Mouse (Mus musculus) gastrocnemius, adult 2 months (tissue): Measurements from ENCODE around the gene Efnb2. TPM values are rescaled to one million over a fixed set of nuclear protein-coding genes. Genes with fewer than 3 reads are reported as not detected.

Experiments used
- DNase-seq: peaks from one replicate; pipeline ENCODE4 v3.0.0; 2022
- H3K27ac ChIP-seq: fragments of 200-600 bp; 2 replicates; pipeline ENCODE4 v1.8.1; 2022; ENCODE audit warnings: mild to moderate bottlenecking
- H3K4me3 ChIP-seq: fragments of 200-600 bp; 2 replicates; pipeline ENCODE4 v1.8.1; 2022; ENCODE audit warnings: mild to moderate bottlenecking, moderate library complexity
- CTCF ChIP-seq: fragments of 200-600 bp; IDR thresholded peaks from 2 replicates; pipeline ENCODE4 v1.8.1; 2022; ENCODE audit warnings: antibody characterized with exemption, mild to moderate bottlenecking, moderate library complexity
- intact Hi-C: fragments of 180-260 bp; cut with DNase I; formaldehyde crosslinking; loops from one replicate; pipeline ENCODE4 v1.15.1; 2025
- total RNA-seq, 2 experiments: library from RNA; stranded (reverse); gene quantifications; 2 replicates each; pipeline ENCODE4 v1.2.3; 2021

Efnb2 gene
- total RNA-seq, 2 experiments from 2014 or later: 5.7 to 6.6 TPM

GRCm38 (mm10) chr8:8652388-8652787 lies 8.7 kb downstream of the Efnb2 start:
- DNase-seq: no peak
- H3K4me3 ChIP-seq: peak overlapping the region; percentile 1; the same call in 1 of the 2 replicates
- no peak overlapping the region for H3K27ac ChIP-seq
- intact Hi-C loops: no loop called here
- no peak for TF ChIP-seq CTCF

GRCm38 (mm10) chr8:8649944-8650343 lies 11.1 kb downstream of the Efnb2 start:
- intact Hi-C loops: loop anchor here (10.0 kb wide), 1 partner anchor 165 kb away; no protein-coding TSS in a partner anchor

GRCm38 (mm10) chr8:8649536-8649935 lies 11.5 kb downstream of the Efnb2 start:
- H3K4me3 ChIP-seq: peak overlapping the region; percentile 33
- H3K27ac ChIP-seq: peak overlapping the region; percentile 24; the same call in 1 of the 2 replicates
- intact Hi-C loops: loop anchor here (10.0 kb wide), 1 partner anchor 165 kb away; no protein-coding TSS in a partner anchor
- TF ChIP-seq CTCF: no peak
- peak; percentile 31 for DNase-seq

More at GRCm38 (mm10) chr8:8649944-8650343, 11.1 kb downstream of the Efnb2 start:
- H3K27ac ChIP-seq: no peak overlapping the region; the same call in 1 of the 2 replicates
- peak overlapping the region; percentile 33 for H3K4me3 ChIP-seq
- no peak for TF ChIP-seq CTCF
- peak; percentile 41 for DNase-seq

GRCm38 (mm10) chr8:8648686-8649085 lies 12.4 kb downstream of the Efnb2 start:
- DNase-seq: no peak
- TF ChIP-seq CTCF: no peak
- H3K27ac ChIP-seq: no peak overlapping the region
- intact Hi-C loops: loop anchor here (10.0 kb wide), 1 partner anchor 164 kb away; no protein-coding TSS in a partner anchor
- H3K4me3 ChIP-seq: peak overlapping the region; percentile 33; the same call in 1 of the 2 replicates

GRCm38 (mm10) chr8:8647824-8648223 lies 13.2 kb downstream of the Efnb2 start:
- peak; percentile 40 for DNase-seq
- peak overlapping the region; percentile 9; the same call in 1 of the 2 replicates for H3K27ac ChIP-seq
- intact Hi-C loops: loop anchor here (10.0 kb wide), 1 partner anchor 163 kb away; no protein-coding TSS in a partner anchor
- TF ChIP-seq CTCF: no peak
- peak overlapping the region; percentile 19; the same call in 1 of the 2 replicates for H3K4me3 ChIP-seq

- TF ChIP-seq CTCF: peak; percentile 36; the same call in 1 of the 2 replicates
- H3K4me3 ChIP-seq: peak overlapping the region; percentile 19; the same call in 1 of the 2 replicates
- H3K27ac ChIP-seq: peak overlapping the region; percentile 9; the same call in 1 of the 2 replicates
- DNase-seq: no peak
- intact Hi-C loops: loop anchor here (10.0 kb wide), 1 partner anchor 163 kb away; no protein-coding TSS in a partner anchor
These were observed 13.7 kb downstream of the Efnb2 start for GRCm38 (mm10) chr8:8647319-8647718.

GRCm38 (mm10) chr8:8644160-8644915 lies 16.7 kb downstream of the Efnb2 start:
- intact Hi-C loops: loop anchor here (10.0 kb wide), 1 partner anchor 160 kb away; no protein-coding TSS in a partner anchor
- no peak overlapping the region for H3K4me3 ChIP-seq
- no peak overlapping the region for H3K27ac ChIP-seq
- DNase-seq: no peak
- TF ChIP-seq CTCF: no peak

- DNase-seq: no peak
- H3K4me3 ChIP-seq: no peak overlapping the region
- TF ChIP-seq CTCF: no peak
- intact Hi-C loops: loop anchor here (10.0 kb wide), 1 partner anchor 155 kb away; no protein-coding TSS in a partner anchor
- H3K27ac ChIP-seq: no peak overlapping the region
These were observed 20.8 kb downstream of the Efnb2 start for GRCm38 (mm10) chr8:8640264-8640588.

GRCm38 (mm10) chr8:8639569-8640263 lies 21.3 kb downstream of the Efnb2 start:
- intact Hi-C loops: loop anchor here (10.0 kb wide), 1 partner anchor 155 kb away; no protein-coding TSS in a partner anchor
- no peak for TF ChIP-seq CTCF
- DNase-seq: no peak
- H3K27ac ChIP-seq: no peak overlapping the region
- H3K4me3 ChIP-seq: no peak overlapping the region

GRCm38 (mm10) chr8:8631394-8631793 lies 29.6 kb downstream of the Efnb2 start:
- no peak overlapping the region for H3K27ac ChIP-seq
- no peak for TF ChIP-seq CTCF
- intact Hi-C loops: no loop called here
- H3K4me3 ChIP-seq: no peak overlapping the region
- DNase-seq: no peak

GRCm38 (mm10) chr8:8624017-8624416 lies 37.0 kb downstream of the Efnb2 start:
- intact Hi-C loops: no loop called here
- Histone ChIP-seq H3K27ac (peak overlapping the region; percentile 54), H3K4me3 (no peak overlapping the region)
- no peak for TF ChIP-seq CTCF
- DNase-seq: no peak

- DNase-seq: no peak
- peak overlapping the region; percentile 54 for H3K27ac ChIP-seq
- intact Hi-C loops: no loop called here
- TF ChIP-seq CTCF: no peak
- peak overlapping the region; percentile 29 for H3K4me3 ChIP-seq
These were observed 37.6 kb downstream of the Efnb2 start for GRCm38 (mm10) chr8:8623486-8623885.

GRCm38 (mm10) chr8:8622476-8622875 lies 38.6 kb downstream of the Efnb2 start:
- intact Hi-C loops: no loop called here
- no peak for DNase-seq
- H3K27ac ChIP-seq: no peak overlapping the region
- H3K4me3 ChIP-seq: no peak overlapping the region
- TF ChIP-seq CTCF: no peak
